Mouse (Mus musculus) midbrain, embryonic 13.5 days (tissue): ENCODE data around the gene Gli3. TPM values are rescaled to one million over a fixed set of nuclear protein-coding genes. Genes with fewer than 3 reads are reported as not detected.

Source experiments
- ATAC-seq: fragments of 200-750 bp; cut with Nextera tagmentation; 2 replicates; pipeline ENCODE4 v1.8.0; 2017; ENCODE audit warnings: mild to moderate bottlenecking, moderate TSS enrichment, moderate library complexity
- H3K27ac ChIP-seq: fragments of 300-500 bp; sonication (generic); 2 replicates; pipeline ENCODE4 v1.5.1; 2015; ENCODE audit warnings: inconsistent platforms, mild to moderate bottlenecking, moderate library complexity
- H3K27me3 ChIP-seq: fragments of 300-500 bp; sonication (generic); 2 replicates; pipeline ENCODE4 v1.6.1; 2015; ENCODE audit warnings: mild to moderate bottlenecking, inconsistent platforms
- H3K36me3 ChIP-seq: fragments of 300-500 bp; sonication (generic); 2 replicates; pipeline ENCODE4 v1.6.1; 2015; ENCODE audit warnings: mild to moderate bottlenecking, inconsistent platforms
- H3K4me1 ChIP-seq: fragments of 300-500 bp; sonication (generic); replicated peaks from 2 replicates; pipeline ENCODE4 v1.6.1; 2015; ENCODE audit warnings: inconsistent platforms
- H3K4me2 ChIP-seq: fragments of 300-500 bp; sonication (generic); replicated peaks from 2 replicates; pipeline ENCODE4 v1.6.1; 2015; ENCODE audit warnings: moderate library complexity, mild to moderate bottlenecking, inconsistent platforms
- H3K4me3 ChIP-seq: fragments of 300-500 bp; sonication (generic); replicated peaks from 2 replicates; pipeline ENCODE4 v1.5.1; 2015; ENCODE audit warnings: mild to moderate bottlenecking, inconsistent platforms
- H3K9ac ChIP-seq: fragments of 300-500 bp; sonication (generic); replicated peaks from 2 replicates; pipeline ENCODE4 v1.6.1; 2015; ENCODE audit warnings: mild to moderate bottlenecking, inconsistent platforms
- H3K9me3 ChIP-seq: fragments of 300-500 bp; sonication (generic); 2 replicates; pipeline ENCODE4 v1.6.1; 2016; ENCODE audit warnings: mild to moderate bottlenecking, inconsistent platforms
- whole genome bisulfite sequencing: fragments of 180-500 bp; shearing (Covaris S2); methylation state at CpG from one replicate; pipeline ENCODE4 v1.1.7; 2015; 5-methylcytosine and 5-hydroxymethylcytosine counted together
- polyA plus RNA-seq: library from polyadenylated mRNA; unstranded; fragments of >200 nt; fragmentation: Nextera tagmentation; extraction: Ambion mirVana; gene quantifications from 2 replicates; pipeline ENCODE4 v1.2.1, GENCODE M21; 2015

The Gli3 gene
- polyA plus RNA-seq, 1 experiment from 2014 or later = 17.6 TPM

DNA sequence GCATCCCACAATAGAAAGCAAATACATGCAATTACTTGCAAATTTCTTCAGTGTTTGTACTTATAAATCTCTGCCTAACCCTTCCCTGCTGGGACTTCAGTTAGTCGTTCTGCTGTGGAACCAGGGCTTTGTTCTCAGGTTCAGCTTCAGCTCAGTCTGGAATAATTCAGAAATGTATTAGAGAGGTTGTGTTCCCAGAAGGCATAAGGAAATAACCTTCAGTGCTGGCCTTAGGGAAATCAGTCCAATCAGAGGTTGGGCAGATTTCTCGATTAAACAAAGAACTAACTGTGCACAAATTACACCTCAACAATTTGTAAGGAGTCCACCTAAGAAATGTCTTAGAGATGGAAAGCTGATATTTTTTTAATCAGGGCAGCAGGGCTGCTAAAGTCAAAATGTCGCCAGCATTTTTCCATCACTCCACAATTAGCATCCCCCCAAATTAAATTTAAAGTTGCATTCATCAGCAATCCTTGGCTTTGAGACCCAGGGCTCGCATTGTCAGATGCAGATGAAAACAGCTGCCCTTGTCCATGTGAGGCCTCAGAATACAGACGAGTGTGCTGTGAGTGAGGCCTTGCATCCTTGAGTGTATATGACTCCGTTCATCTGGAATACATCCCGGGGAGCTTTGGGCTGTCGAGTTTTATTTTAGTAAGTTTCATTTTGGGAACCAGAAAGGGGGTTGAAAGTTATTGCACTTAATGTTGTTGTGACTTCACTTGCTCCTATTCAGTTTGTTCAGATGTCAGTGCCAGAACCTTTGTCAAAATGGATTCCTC, 114.3 kb downstream of the Gli3 start:
- H3K9me3 ChIP-seq = no peaks in the 10 kb centered on the region
- H3K4me3 ChIP-seq = no peak overlapping the region
- peaks cover 25% of the 10 kb centered on the region for H3K4me1 ChIP-seq
- no peak overlapping the region for H3K4me2 ChIP-seq
- whole genome bisulfite sequencing = 55% methylated on average over 8 of the region's 8 CpGs
- peak overlapping the region; percentile 69 for H3K27ac ChIP-seq
- H3K27me3 ChIP-seq = no peaks in the 10 kb centered on the region
- no peaks in the 10 kb centered on the region for H3K36me3 ChIP-seq
- H3K9ac ChIP-seq = no peak overlapping the region
- ATAC-seq = no peak

GRCm38 (mm10) chr13:15580458-15580857, 117.4 kb downstream of the Gli3 start:
- peaks cover 25% of the 10 kb centered on the region for H3K4me1 ChIP-seq
- no peak overlapping the region for H3K27ac ChIP-seq
- no peak overlapping the region for H3K4me3 ChIP-seq
- no peaks in the 10 kb centered on the region for H3K9me3 ChIP-seq
- no peak overlapping the region for H3K9ac ChIP-seq
- WGBS = 79% methylated on average over 5 of the region's 5 CpGs
- H3K36me3 ChIP-seq = no peaks in the 10 kb centered on the region
- ATAC-seq = no peak
- H3K27me3 ChIP-seq = no peaks in the 10 kb centered on the region
- no peak overlapping the region for H3K4me2 ChIP-seq

DNA sequence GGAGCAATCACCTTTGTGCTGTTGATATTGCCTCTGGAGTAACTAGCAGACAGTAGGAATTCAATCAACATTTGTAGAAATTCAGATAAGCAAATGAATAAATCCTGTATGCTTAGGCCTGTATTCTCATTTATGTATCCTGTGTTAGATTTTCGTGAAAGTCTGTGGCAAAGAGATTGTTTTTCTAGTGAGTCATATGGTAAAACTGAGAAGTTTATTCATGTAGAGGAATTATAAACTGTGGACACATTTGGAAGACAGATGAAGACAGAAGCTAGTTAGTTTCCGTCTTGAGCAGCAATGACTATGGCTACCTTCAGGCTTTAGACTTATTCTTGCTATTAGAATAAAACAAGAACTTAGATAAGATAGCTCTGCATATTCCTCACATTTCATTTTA, 122.9 kb downstream of the Gli3 start:
- no peaks in the 10 kb centered on the region for H3K4me1 ChIP-seq
- no peak overlapping the region for H3K27ac ChIP-seq
- H3K4me3 ChIP-seq = no peak overlapping the region
- H3K9me3 ChIP-seq = no peaks in the 10 kb centered on the region
- H3K4me2 ChIP-seq = no peak overlapping the region
- H3K36me3 ChIP-seq = no peaks in the 10 kb centered on the region
- WGBS = 86% methylated on average over 2 of the region's 2 CpGs
- H3K27me3 ChIP-seq = no peaks in the 10 kb centered on the region
- no peak overlapping the region for H3K9ac ChIP-seq
- ATAC-seq = no peak

- 83% methylated on average over 16 of the region's 16 CpGs for WGBS
- no peaks in the 10 kb centered on the region for H3K27me3 ChIP-seq
- no peak overlapping the region for H3K4me2 ChIP-seq
- no peaks in the 10 kb centered on the region for H3K9me3 ChIP-seq
- no peaks in the 10 kb centered on the region for H3K36me3 ChIP-seq
- no peak overlapping the region for H3K27ac ChIP-seq
- ATAC-seq = no peak
- H3K9ac ChIP-seq = no peak overlapping the region
- 0 out of 2 replicates have a peak, but pooled peaks cover 3% of the 10 kb centered on the region for H3K4me1 ChIP-seq
- H3K4me3 ChIP-seq = no peak overlapping the region
These were observed 125.5 kb downstream of the Gli3 start for GRCm38 (mm10) chr13:15588278-15589272.

GRCm38 (mm10) chr13:15590326-15590933, 127.4 kb downstream of the Gli3 start:
- ATAC-seq = no peak
- Histone ChIP-seq H3K27ac (no peak overlapping the region), H3K9me3 (no peaks in the 10 kb centered on the region), H3K36me3 (no peaks in the 10 kb centered on the region), H3K4me3 (no peak overlapping the region), H3K27me3 (no peaks in the 10 kb centered on the region), H3K9ac (no peak overlapping the region), H3K4me1 (0 out of 2 replicates have a peak, but pooled peaks cover 3% of the 10 kb centered on the region), H3K4me2 (no peak overlapping the region)
- WGBS = 83% methylated on average over 6 of the region's 6 CpGs

- peaks cover 6% of the 10 kb centered on the region; the same call in 1 of the 2 replicates for H3K4me1 ChIP-seq
- no peak overlapping the region for H3K4me2 ChIP-seq
- H3K4me3 ChIP-seq = no peak overlapping the region
- H3K9me3 ChIP-seq = no peaks in the 10 kb centered on the region
- ATAC-seq = no peak
- no peak overlapping the region for H3K27ac ChIP-seq
- no peaks in the 10 kb centered on the region for H3K27me3 ChIP-seq
- 61% methylated on average over 5 of the region's 5 CpGs for WGBS
- no peaks in the 10 kb centered on the region for H3K36me3 ChIP-seq
- no peak overlapping the region for H3K9ac ChIP-seq
These were observed 133.6 kb downstream of the Gli3 start for GRCm38 (mm10) chr13:15596667-15597066.

DNA sequence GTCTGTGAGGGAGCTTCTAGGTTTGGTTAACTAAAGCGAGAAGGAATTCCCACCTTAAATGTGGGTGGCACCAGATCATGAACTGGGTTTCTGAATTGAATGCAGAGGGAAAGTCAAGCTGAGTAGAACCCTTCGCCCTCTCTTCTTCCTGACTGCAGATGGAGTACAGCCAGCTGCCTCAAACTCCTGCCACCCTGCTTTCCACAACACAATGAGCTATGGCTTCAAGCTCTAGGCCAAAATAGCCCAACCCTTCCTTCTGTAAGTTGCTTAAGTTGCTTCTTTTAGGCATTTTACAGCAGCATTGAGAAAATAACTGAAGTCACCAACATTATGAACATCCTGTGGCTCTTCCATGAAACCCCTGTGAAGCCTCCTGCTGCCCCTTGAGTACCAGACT, 136.7 kb downstream of the Gli3 start:
- Histone ChIP-seq H3K4me2 (no peak overlapping the region), H3K36me3 (no peaks in the 10 kb centered on the region), H3K9me3 (no peaks in the 10 kb centered on the region), H3K27ac (no peak overlapping the region), H3K4me3 (no peak overlapping the region), H3K27me3 (no peaks in the 10 kb centered on the region), H3K9ac (no peak overlapping the region), H3K4me1 (peaks cover 31% of the 10 kb centered on the region)
- ATAC-seq = no peak
- 97% methylated on average over 2 of the region's 2 CpGs for WGBS

DNA sequence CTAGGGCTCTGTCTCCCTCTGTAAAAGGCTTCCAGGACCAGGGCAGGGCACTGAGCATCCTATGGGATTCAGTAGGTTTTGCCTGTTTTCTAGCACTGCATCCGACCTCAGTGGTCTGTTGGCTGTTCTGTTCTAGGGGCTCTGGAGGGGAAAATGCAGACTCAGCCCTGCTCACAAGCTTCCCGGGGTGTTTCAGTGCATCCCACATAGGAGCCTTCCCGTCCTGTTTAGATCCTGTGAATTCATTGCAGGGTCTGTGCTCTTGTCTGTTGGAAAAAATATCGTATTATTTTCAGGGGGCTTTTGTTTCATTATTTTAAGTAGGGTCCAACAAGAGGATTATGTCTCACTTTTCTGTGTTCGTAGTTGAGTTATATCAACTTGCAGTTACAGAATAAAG, 139.1 kb downstream of the Gli3 start:
- H3K36me3 ChIP-seq = no peaks in the 10 kb centered on the region
- peaks cover 29% of the 10 kb centered on the region for H3K4me1 ChIP-seq
- no peaks in the 10 kb centered on the region; the same call in 1 of the 2 replicates for H3K27me3 ChIP-seq
- no peak overlapping the region for H3K4me3 ChIP-seq
- no peak for ATAC-seq
- peak overlapping the region; percentile 35 for H3K27ac ChIP-seq
- peak overlapping the region; percentile 19; the same call in 1 of the 2 replicates for H3K9ac ChIP-seq
- no peaks in the 10 kb centered on the region for H3K9me3 ChIP-seq
- 0 out of 2 replicates have a peak overlapping the region, but pooled peaks have one; percentile 6 for H3K4me2 ChIP-seq
- 4% methylated on average over 5 of the region's 5 CpGs for WGBS

GRCm38 (mm10) chr13:15602677-15603221, 139.7 kb downstream of the Gli3 start:
- ATAC-seq = peak; percentile 73
- peak overlapping the region; percentile 35 for H3K27ac ChIP-seq
- no peak overlapping the region for H3K4me3 ChIP-seq
- H3K36me3 ChIP-seq = no peaks in the 10 kb centered on the region
- no peaks in the 10 kb centered on the region; the same call in 1 of the 2 replicates for H3K27me3 ChIP-seq
- H3K4me2 ChIP-seq = 0 out of 2 replicates have a peak overlapping the region, but pooled peaks have one; percentile 6
- H3K4me1 ChIP-seq = peaks cover 29% of the 10 kb centered on the region
- peak overlapping the region; percentile 19; the same call in 1 of the 2 replicates for H3K9ac ChIP-seq
- no peaks in the 10 kb centered on the region for H3K9me3 ChIP-seq
- 0% methylated on average over 4 of the region's 4 CpGs for WGBS

DNA sequence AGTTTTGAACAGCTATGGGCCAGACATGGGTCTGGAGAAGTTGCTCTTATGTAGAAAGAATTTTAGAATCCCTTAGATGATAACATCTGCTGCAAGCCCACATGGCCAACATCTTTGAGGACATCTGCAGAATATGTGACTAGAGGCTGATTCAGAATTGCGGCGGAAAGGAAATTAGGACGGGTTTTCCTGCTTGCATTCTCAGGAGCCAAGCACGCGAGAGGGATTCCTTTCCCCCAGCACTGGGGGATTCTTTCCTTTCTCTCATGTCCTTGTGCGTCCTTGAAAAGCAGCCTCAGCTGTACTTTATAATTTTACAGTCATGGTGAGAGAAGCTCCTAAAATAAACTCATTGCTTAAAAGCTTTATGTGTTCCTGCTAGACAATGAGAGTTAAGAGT, 141.0 kb downstream of the Gli3 start:
- Histone ChIP-seq H3K4me1 (peaks cover 29% of the 10 kb centered on the region), H3K27me3 (no peaks in the 10 kb centered on the region; the same call in 1 of the 2 replicates), H3K27ac (no peak overlapping the region), H3K36me3 (no peaks in the 10 kb centered on the region), H3K9me3 (no peaks in the 10 kb centered on the region), H3K4me3 (no peak overlapping the region), H3K9ac (no peak overlapping the region), H3K4me2 (no peak overlapping the region)
- WGBS = 14% methylated on average over 6 of the region's 6 CpGs
- no peak for ATAC-seq

DNA sequence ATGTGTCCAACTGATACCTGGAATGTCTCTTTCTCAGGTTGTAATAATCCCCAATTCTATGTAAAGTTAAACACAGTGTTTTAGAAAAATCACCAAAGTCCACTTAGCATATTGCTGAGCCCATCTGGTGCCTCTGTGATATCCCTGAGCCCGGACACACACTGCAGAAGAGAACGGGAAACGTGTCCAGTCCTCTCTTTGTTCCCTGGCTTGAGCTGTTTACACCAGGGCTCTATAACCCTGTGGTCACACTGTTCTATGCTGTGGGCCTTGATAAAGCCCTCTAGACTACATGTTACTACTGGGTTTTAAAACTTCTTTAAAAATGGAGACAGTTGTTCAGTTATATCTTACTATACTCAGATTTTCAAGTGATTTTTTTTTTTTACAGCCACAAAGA, 154.4 kb downstream of the Gli3 start:
- peak; percentile 51; the same call in 1 of the 2 replicates for ATAC-seq
- Histone ChIP-seq H3K9ac (no peak overlapping the region), H3K4me1 (peaks cover 58% of the 10 kb centered on the region), H3K27me3 (peaks cover 7% of the 10 kb centered on the region; the same call in 1 of the 2 replicates), H3K4me2 (no peak overlapping the region), H3K4me3 (no peak overlapping the region), H3K36me3 (no peaks in the 10 kb centered on the region), H3K27ac (no peak overlapping the region), H3K9me3 (no peaks in the 10 kb centered on the region)
- 10% methylated on average over 3 of the region's 3 CpGs for WGBS
